Mouse (Mus musculus) MEL (cell line): ENCODE measurements around the gene Gm37240. TPM values are rescaled to one million over a fixed set of nuclear protein-coding genes. Genes with fewer than 3 reads are reported as not detected.

ENCODE experiments used
- DNase-seq: peaks from one replicate; pipeline ENCODE4 v3.0.0; 2011; ENCODE audit warnings: low read depth, low spot score
- H3K27ac ChIP-seq: 2 replicates; pipeline ENCODE4 v1.5.1; 2012; ENCODE audit warnings: low read depth, mild to moderate bottlenecking, control low read depth, low read length, moderate library complexity; ENCODE audit not compliant: control insufficient read depth
- H3K27me3 ChIP-seq, 2 experiments: fragments of 150-350 bp in 1 of 2; sonication (generic) in 1 of 2; 2 replicates each; pipeline ENCODE4 v1.6.1; 2012; ENCODE audit warnings: low read length in 2 of 2, mild to moderate bottlenecking in 2 of 2, improper control_type of control experiment in 1 of 2, moderate library complexity in 1 of 2; ENCODE audit not compliant: insufficient read depth in 2 of 2, control insufficient read depth in 1 of 2
- H3K36me3 ChIP-seq, 2 experiments: 2 replicates each; pipeline ENCODE4 v1.6.1; 2012 to 2014; ENCODE audit warnings: low read length in 2 of 2, improper control_type of control experiment in 1 of 2, inconsistent platforms in 1 of 2, mild to moderate bottlenecking in 1 of 2; ENCODE audit not compliant: insufficient read depth in 2 of 2, control insufficient read depth in 1 of 2
- H3K4me1 ChIP-seq, 2 experiments: fragments of 150-350 bp in 1 of 2; sonication (generic) in 1 of 2; 2 replicates each; pipeline ENCODE4 v1.6.1; 2012; ENCODE audit warnings: low read length in 2 of 2, improper control_type of control experiment in 1 of 2, mild to moderate bottlenecking in 1 of 2; ENCODE audit not compliant: insufficient read depth in 2 of 2, control insufficient read depth in 1 of 2
- H3K4me3 ChIP-seq, 2 experiments: fragments of 150-350 bp in 1 of 2; sonication (generic) in 1 of 2; 2 replicates each; pipeline ENCODE4 v1.5.1; 2012; ENCODE audit warnings: low read depth in 2 of 2, low read length in 2 of 2, mild to moderate bottlenecking in 2 of 2, moderate library complexity in 2 of 2, control low read depth in 1 of 2, improper control_type of control experiment in 1 of 2; ENCODE audit not compliant: control insufficient read depth in 1 of 2, insufficient read depth in 1 of 2
- H3K79me2 ChIP-seq: 2 replicates; pipeline ENCODE4 v1.6.1; 2012; ENCODE audit warnings: mild to moderate bottlenecking, low read length, moderate library complexity; ENCODE audit not compliant: control insufficient read depth, poor library complexity, insufficient read depth
- H3K9ac ChIP-seq: 2 replicates; pipeline ENCODE4 v1.6.1; 2012; ENCODE audit warnings: low read depth, mild to moderate bottlenecking, control low read depth, low read length, moderate library complexity; ENCODE audit not compliant: control insufficient read depth, poor library complexity, severe bottlenecking
- H3K9me3 ChIP-seq: fragments of 150-350 bp; sonication (generic); replicated peaks from 2 replicates; pipeline ENCODE4 v1.6.1; 2012; ENCODE audit warnings: mild to moderate bottlenecking, low read length, improper control_type of control experiment, moderate library complexity; ENCODE audit not compliant: insufficient read depth
- CHD2 ChIP-seq: IDR thresholded peaks from 2 replicates; pipeline ENCODE4 v1.6.1; 2011; ENCODE audit warnings: low read length, improper control_type of control experiment
- ELF1 ChIP-seq: IDR thresholded peaks from 2 replicates; pipeline ENCODE4 v1.6.1; 2014; ENCODE audit warnings: low read depth, mild to moderate bottlenecking, inconsistent platforms, low read length, improper control_type of control experiment, moderate library complexity
- ETS1 ChIP-seq: IDR thresholded peaks from 2 replicates; pipeline ENCODE4 v1.6.1; 2012; ENCODE audit warnings: low read depth, mild to moderate bottlenecking, inconsistent platforms, low read length, improper control_type of control experiment, moderate library complexity
- GATA1 ChIP-seq: IDR thresholded peaks from 2 replicates; pipeline ENCODE4 v1.6.1; 2011; ENCODE audit warnings: low read depth, low read length, improper control_type of control experiment
- HCFC1 ChIP-seq: IDR thresholded peaks from 2 replicates; pipeline ENCODE4 v1.6.1; 2012; ENCODE audit warnings: low read depth, mild to moderate bottlenecking, inconsistent platforms, low read length, improper control_type of control experiment, moderate library complexity
- JUND ChIP-seq: IDR thresholded peaks from 2 replicates; pipeline ENCODE4 v1.6.1; 2011; ENCODE audit warnings: low read depth, mild to moderate bottlenecking, improper control_type of control experiment, low read length
- MAX ChIP-seq: IDR thresholded peaks from 2 replicates; pipeline ENCODE4 v1.6.1; 2011; ENCODE audit warnings: low read length, improper control_type of control experiment
- MAZ ChIP-seq: IDR thresholded peaks from 2 replicates; pipeline ENCODE4 v1.6.1; 2012; ENCODE audit warnings: low read depth, mild to moderate bottlenecking, inconsistent platforms, low read length, improper control_type of control experiment
- MEF2A ChIP-seq: IDR thresholded peaks from 2 replicates; pipeline ENCODE4 v1.6.1; 2014; ENCODE audit warnings: low read depth, mild to moderate bottlenecking, inconsistent platforms, low read length, improper control_type of control experiment; ENCODE audit not compliant: poor library complexity, insufficient replicate concordance, severe bottlenecking; ENCODE audit errors: extremely low read depth
- MXI1 ChIP-seq: IDR thresholded peaks from 2 replicates; pipeline ENCODE4 v1.6.1; 2011; ENCODE audit warnings: mild to moderate bottlenecking, low read depth, low read length, improper control_type of control experiment
- MYC ChIP-seq: IDR thresholded peaks from 2 replicates; pipeline ENCODE4 v1.6.1; 2011; ENCODE audit warnings: low read depth, mild to moderate bottlenecking, low read length, improper control_type of control experiment, moderate library complexity
- POLR2AphosphoS2 ChIP-seq: IDR thresholded peaks from 2 replicates; pipeline ENCODE4 v1.6.1; 2011; ENCODE audit warnings: low read length, improper control_type of control experiment
- POLR2AphosphoS5 ChIP-seq: IDR thresholded peaks from 2 replicates; pipeline ENCODE4 v1.6.1; 2012; ENCODE audit warnings: low read depth, borderline replicate concordance, mild to moderate bottlenecking, inconsistent platforms, low read length, moderate library complexity, mixed read lengths
- RCOR1 ChIP-seq: IDR thresholded peaks from 2 replicates; pipeline ENCODE4 v1.6.1; 2012; ENCODE audit warnings: low read depth, mild to moderate bottlenecking, inconsistent platforms, low read length, improper control_type of control experiment
- SMC3 ChIP-seq: IDR thresholded peaks from 2 replicates; pipeline ENCODE4 v1.6.1; 2011; ENCODE audit warnings: low read depth, low read length, improper control_type of control experiment
- TBP ChIP-seq: IDR thresholded peaks from 2 replicates; pipeline ENCODE4 v1.8.0; 2011; ENCODE audit warnings: low read depth, low read length, improper control_type of control experiment
- USF1 ChIP-seq: IDR thresholded peaks from 2 replicates; pipeline ENCODE4 v1.6.1; 2014; ENCODE audit warnings: low read depth, mild to moderate bottlenecking, inconsistent platforms, low read length, improper control_type of control experiment, moderate library complexity
- ZNF384 ChIP-seq: IDR thresholded peaks from 2 replicates; pipeline ENCODE4 v1.6.1; 2012; ENCODE audit warnings: low read depth, mild to moderate bottlenecking, inconsistent platforms, low read length, improper control_type of control experiment
- polyA plus RNA-seq, 2 experiments: library from polyadenylated mRNA; stranded (reverse) in 1 of 2; unstranded in 1 of 2; fragments of >175 nt in 1 of 2; fragments of >200 nt in 1 of 2; gene quantifications; 2 replicates each; pipeline versions ENCODE4 v1.2.1 to v1.2.4; 2012; ENCODE audit warnings: low replicate concordance in 2 of 2, low read depth in 1 of 2; ENCODE audit not compliant: insufficient read length in 2 of 2, insufficient read depth in 1 of 2, missing spikeins in 1 of 2
- total RNA-seq: library from RNA; depleted of rRNA; stranded (reverse); fragments of 300-350 nt; gene quantifications from 2 replicates; pipeline ENCODE4 v1.2.3, GENCODE M21; 2012

The Gm37240 gene
- total and polyA plus RNA-seq, 3 experiments = 0.04 TPM; not detected in 2

DNA sequence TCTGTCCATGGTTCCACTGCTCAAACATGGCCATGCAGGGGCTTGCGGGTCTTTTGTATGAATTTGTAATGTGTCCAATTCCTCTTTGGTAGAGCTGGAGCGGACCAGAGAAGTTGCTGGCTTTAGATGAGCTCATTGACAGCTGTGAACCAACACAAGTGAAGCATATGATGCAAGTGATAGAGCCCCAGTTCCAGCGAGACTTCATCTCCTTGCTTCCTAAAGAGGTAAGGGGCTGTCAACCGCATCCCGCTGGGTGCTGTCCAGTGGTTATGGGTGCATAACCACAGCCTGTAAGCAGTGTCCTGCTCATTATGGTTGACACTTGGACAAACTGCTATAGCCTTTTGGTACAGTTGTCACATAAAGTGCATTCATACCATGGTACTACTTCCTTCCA, 922.2 kb downstream of the Gm37240 start:
- Histone ChIP-seq H3K4me3 (no peak overlapping the region), H3K27ac (no peak overlapping the region), H3K9me3 (no peaks in the 10 kb centered on the region), H3K27me3 (no peaks in the 10 kb centered on the region), H3K9ac (no peak overlapping the region), H3K79me2 (no peaks in the 10 kb centered on the region), H3K36me3 (peaks cover 0 to 6% of the 10 kb centered on the region in 2 experiments; a peak in 2 of 4 replicates), H3K4me1 (no peaks in the 10 kb centered on the region)
- no peak for DNase-seq
- TF ChIP-seq USF1 (no peak), HCFC1 (no peak)

- Histone ChIP-seq H3K79me2 (no peaks in the 10 kb centered on the region), H3K27me3 (no peaks in the 10 kb centered on the region), H3K9me3 (no peaks in the 10 kb centered on the region), H3K27ac (no peak overlapping the region), H3K4me3 (no peak overlapping the region), H3K9ac (no peak overlapping the region), H3K4me1 (peaks cover 0 to 4% of the 10 kb centered on the region in 2 experiments; a peak in 2 of 4 replicates), H3K36me3 (peaks cover 3 to 4% of the 10 kb centered on the region in 2 experiments; a peak in 3 of 4 replicates)
- TF ChIP-seq SMC3 = no peak
- no peak for TF ChIP-seq RCOR1
- TF ChIP-seq GATA1 = no peak
- TF ChIP-seq ETS1 = no peak
- no peak for TF ChIP-seq ELF1
- no peak for TF ChIP-seq MAX
- TF ChIP-seq ZNF384 = no peak
- TF ChIP-seq MYC = no peak
- TF ChIP-seq JUND = no peak
- TF ChIP-seq MAZ = no peak
- no peak for TF ChIP-seq POLR2AphosphoS2
- TF ChIP-seq POLR2AphosphoS5 = no peak
- no peak for TF ChIP-seq TBP
- no peak for TF ChIP-seq CHD2
- no peak for TF ChIP-seq MEF2A
- no peak for TF ChIP-seq MXI1
- no peak for DNase-seq
Observed at GRCm38 (mm10) chr3:84955857-84956256, 931.5 kb downstream of the Gm37240 start.
